Mouse (Mus musculus) bone marrow macrophage, adult 2 months (primary cell): ENCODE measurements around the gene Psmb10. TPM values are rescaled to one million over a fixed set of nuclear protein-coding genes. Genes with fewer than 3 reads are reported as not detected.

Experiments
- H3K27ac ChIP-seq: 2 replicates; pipeline ENCODE4 v1.5.1; 2012; ENCODE audit warnings: low read depth, low read length; ENCODE audit not compliant: insufficient read depth
- H3K4me1 ChIP-seq: 2 replicates; pipeline ENCODE4 v1.6.1; 2012; ENCODE audit warnings: low read length; ENCODE audit not compliant: control insufficient read depth, insufficient read depth
- H3K4me3 ChIP-seq: 2 replicates; pipeline ENCODE4 v1.5.1; 2012; ENCODE audit warnings: mild to moderate bottlenecking, low read length, moderate library complexity; ENCODE audit not compliant: insufficient read depth
- CTCF ChIP-seq: IDR thresholded peaks from 2 replicates; pipeline ENCODE4 v1.5.1; 2012; ENCODE audit warnings: low read depth, mild to moderate bottlenecking, low read length, moderate library complexity
- POLR2A ChIP-seq: IDR thresholded peaks from 2 replicates; pipeline ENCODE4 v1.6.1; 2012; ENCODE audit warnings: mild to moderate bottlenecking, low read depth, low read length, borderline replicate concordance
- polyA plus RNA-seq: library from polyadenylated mRNA; stranded (reverse); fragments of >200 nt; gene quantifications from 2 replicates; pipeline ENCODE4 v1.2.4, GENCODE M21; 2012; ENCODE audit not compliant: missing spikeins, insufficient read depth, insufficient read length

Psmb10 gene
- polyA plus RNA-seq, 1 experiment = 151 TPM

DNA sequence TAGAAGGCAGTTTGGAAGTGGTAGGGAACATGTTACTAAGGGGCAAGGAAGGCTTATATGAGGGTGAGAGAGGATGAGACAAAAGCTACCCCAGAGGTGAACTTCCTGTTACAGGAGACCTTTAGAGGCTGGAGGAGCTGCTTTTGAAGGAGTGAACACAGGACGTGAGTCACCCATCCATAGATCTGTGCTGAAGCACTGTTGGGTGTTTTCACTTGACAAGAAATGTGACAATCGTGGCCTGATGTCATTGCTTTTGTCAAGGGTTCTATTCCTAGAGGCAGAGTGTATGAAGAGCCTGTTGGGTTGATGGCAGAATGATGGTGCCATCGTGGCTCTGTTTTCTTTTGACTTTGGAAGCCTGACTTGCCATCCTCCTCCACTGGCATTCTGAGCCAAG is 18.9 kb downstream of the Psmb10 start:
- Histone ChIP-seq H3K4me3 (no peak overlapping the region), H3K27ac (no peak overlapping the region), H3K4me1 (peaks cover 12% of the 10 kb centered on the region; the same call in 1 of the 2 replicates)
- no peak for TF ChIP-seq CTCF
- no peak for TF ChIP-seq POLR2A

DNA sequence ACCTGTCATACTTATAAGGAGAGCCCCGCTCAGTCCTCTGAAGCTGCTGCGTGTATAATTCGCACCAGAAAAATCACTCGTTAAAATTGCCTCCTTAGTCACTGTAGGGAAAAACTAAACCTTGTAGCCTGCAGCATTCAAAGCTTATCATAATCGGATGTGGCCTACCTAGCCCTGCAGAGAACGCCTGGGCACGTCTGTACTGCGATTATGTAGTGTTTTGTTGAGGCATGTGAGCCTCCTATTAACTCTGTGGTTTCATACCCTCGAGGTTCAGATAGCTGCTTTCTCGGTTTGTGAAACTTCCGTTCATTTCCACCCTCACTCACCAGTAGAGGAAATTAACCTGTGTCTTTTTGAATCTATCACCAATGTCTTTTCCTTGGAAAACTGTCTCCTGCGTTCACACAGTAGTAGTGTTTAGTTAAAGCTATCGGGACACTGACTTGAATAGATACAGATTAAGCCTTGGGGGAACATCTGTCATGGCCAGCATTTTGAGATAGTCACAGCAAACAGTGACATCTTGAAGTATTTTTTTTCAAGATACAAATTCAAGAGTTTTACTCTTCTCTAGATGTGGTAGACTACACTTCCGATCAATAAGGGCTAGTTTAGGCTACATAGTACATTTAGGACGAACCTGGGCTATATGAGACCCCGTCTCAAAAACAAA is 37.2 kb downstream of the Psmb10 start:
- peak overlapping the region; percentile 92 for H3K4me3 ChIP-seq
- peak overlapping the region; percentile 18 for H3K27ac ChIP-seq
- TF ChIP-seq CTCF (no peak), POLR2A (no peak)
- peaks cover 12% of the 10 kb centered on the region for H3K4me1 ChIP-seq

DNA sequence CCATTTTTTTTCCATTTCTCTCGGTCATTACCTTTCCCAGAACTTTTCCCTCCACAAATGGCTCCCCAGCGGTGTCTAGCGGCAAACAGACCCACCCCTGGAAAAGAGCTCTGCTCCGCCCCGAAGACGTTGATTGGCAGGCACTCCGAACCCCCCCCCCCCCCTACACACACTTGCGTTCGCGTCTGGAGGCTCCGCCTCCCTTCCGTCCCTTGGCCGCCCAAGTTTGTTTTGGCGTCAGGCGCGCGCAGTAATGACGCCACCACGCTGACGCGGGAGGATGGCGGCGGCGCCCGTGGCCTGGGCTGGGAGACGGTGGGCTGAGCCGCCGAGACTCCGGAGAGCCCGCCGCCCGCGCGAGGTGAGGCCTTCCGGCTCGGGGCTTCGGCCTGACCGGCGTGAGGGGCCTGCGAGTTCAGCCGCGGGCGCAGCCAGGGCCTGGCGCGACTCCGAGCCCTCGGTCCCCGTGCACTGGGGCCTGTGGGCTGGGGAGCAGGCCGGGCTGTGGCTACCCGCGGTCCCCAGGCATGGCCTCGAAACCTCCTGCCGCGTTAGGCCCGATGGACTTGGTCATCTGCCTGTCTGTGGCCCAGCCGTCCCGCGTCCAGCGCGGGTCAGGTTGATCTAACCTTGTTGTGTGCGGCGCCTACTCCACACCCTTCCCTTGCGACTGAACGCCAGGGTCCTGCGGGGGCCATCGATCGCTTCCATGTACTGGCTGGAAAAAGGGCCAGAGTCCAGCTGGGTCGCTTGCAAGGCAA is 37.9 kb downstream of the Psmb10 start, which contains the start of gene Pskh1:
TSS of gene Pskh1 (plus strand) at position 262 of the 761 bp plus-strand sequence.
- TF ChIP-seq POLR2A = no peak
- no peak for TF ChIP-seq CTCF
- H3K4me3 ChIP-seq = peak within 1 kb of the TSS; percentile 92
- H3K4me1 ChIP-seq = peaks cover 10% of the 10 kb centered on the region; the same call in 1 of the 2 replicates
- H3K27ac ChIP-seq = peak within 1 kb of the TSS; percentile 18

DNA sequence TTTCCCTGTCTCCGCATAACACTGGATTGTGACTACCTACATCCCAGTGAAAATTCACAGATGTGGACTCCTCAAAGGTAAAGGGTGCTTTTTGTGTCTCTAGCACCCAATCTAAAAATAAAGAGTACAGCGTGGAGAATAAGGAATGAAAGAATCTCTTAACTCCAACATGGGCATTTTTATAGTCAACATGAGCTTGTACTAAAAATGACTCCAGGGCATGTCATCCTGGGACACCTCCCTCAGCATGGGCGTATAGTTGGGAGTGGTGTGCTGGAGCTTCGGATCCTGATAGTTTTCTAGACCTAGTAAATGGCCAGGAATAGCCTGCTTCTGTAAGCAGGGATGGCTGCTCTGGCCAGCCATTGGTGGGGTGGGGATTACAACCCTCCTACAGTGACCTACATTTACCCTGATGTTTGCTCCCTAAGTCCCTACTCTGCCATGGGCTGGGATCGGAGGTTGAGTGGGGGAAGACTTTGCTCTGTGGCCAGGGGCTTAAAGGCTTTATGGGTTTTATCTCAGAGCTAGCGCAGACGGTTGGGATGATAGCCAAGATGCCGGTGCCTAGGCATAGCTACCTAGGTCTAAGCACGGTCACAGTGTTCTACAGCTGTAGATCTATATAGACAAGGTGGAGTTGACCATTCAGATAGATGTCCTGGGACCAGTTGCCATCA is 40.3 kb downstream of the Psmb10 start:
- H3K27ac ChIP-seq = no peak overlapping the region

DNA sequence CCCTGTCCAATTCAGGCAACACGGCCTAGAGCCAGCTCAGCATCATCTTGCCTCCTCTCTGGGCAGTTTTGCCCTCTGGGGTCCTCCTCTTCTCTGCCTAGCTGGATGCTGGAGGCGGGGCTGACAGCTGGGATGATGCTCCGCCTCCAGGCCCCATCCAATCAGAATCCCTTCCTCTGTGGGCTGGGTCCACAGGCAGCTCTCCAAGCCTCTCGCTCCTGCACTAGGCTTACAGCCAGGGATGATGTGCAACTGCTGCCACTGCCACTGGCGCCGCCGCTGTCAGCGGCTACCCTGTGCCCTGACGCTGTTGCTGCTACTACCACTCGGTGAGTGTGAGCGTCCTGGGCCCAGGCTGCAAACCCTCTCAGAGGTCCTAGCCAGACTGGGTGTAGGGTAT is 44.9 kb downstream of the Psmb10 start, which contains the start of gene Nrn1l:
TSS of gene Nrn1l (plus strand) at position 229 of the 400 bp plus-strand sequence.
- Histone ChIP-seq H3K27ac (no peak within 1 kb of the TSS), H3K4me3 (no peak within 1 kb of the TSS), H3K4me1 (no peaks in the 10 kb centered on the region)
- TF ChIP-seq CTCF = no peak
- no peak for TF ChIP-seq POLR2A

More for the DNA sequence above, 40.3 kb downstream of the Psmb10 start:
- peaks cover 4% of the 10 kb centered on the region; the same call in 1 of the 2 replicates for H3K4me1 ChIP-seq
- no peak for TF ChIP-seq CTCF
- no peak for TF ChIP-seq POLR2A
- no peak overlapping the region for H3K4me3 ChIP-seq

DNA sequence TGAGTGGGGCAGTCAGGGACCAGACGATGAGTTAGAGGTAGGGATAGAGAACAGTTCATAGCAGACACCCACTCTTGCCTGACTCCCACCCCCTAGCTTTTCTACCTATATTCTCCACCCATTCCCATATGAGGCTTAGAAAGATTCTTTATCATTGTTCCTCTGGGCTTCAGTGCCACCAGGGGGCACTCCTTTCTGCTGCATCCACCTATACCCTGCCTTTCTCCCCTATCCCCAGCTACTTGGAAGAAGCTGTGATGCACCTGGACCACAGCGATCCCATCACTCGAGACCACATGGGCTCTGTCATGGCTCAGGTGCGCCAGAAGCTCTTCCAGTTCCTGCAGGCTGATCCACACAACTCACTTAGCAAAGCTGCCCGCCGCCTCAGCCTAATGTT is 45.8 kb downstream of the Psmb10 start:
- Histone ChIP-seq H3K4me3 (no peak overlapping the region), H3K4me1 (no peaks in the 10 kb centered on the region), H3K27ac (no peak overlapping the region)
- no peak for TF ChIP-seq POLR2A
- TF ChIP-seq CTCF = peak; percentile 57; the same call in 1 of the 2 replicates

DNA sequence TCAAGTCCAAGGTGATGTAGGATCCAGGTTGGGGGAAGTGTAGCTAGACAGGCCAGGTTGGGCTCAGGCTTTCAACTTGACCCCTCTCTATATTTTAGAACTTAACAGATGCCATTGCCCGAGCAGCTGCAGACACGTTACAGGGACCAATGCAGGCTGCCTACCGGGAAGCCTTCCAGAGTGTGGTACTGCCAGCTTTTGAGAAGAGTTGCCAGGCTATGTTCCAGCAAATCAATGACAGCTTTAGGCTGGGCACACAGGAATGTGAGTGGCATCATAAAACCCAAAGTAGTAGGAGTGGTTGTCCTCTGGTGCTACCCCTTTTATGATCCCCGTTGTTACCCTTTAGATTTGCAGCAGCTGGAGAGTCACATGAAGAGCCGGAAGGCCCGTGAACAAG is 47.4 kb downstream of the Psmb10 start:
- Histone ChIP-seq H3K27ac (no peak overlapping the region), H3K4me1 (no peaks in the 10 kb centered on the region), H3K4me3 (no peak overlapping the region)
- no peak for TF ChIP-seq POLR2A
- TF ChIP-seq CTCF = no peak

DNA sequence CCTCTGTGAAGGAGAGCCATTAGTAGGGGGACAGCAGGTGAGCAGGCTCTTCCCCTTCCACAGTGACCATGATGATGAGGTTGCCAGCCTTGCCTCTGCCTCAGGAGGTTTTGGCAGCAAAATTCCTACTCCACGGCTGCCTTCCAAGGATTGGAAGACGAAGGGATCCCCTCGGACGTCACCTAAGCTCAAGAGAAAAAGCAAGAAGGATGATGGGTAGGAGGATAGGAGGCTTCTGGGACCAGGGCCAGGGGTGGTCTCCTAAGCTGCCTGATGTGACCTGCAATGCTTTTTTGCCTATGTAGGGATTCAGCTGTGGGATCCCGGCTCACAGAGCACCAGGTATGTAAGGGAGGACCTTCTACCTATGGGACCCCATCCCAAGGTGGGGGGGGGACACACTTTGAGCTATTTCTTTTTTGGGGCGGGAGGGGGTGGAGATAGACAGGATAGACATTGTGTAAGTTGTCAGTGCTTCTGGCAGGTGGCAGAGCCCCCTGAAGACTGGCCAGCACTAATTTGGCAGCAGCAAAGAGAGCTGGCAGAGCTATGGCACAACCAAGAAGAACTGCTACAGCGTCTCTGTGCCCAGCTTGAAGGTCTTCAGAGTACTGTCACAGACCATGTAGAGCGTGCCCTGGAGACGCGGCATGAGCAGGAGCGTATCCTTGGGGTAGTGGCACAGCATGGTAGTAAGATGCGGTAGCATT is 48.3 kb downstream of the Psmb10 start:
- Histone ChIP-seq H3K4me3 (no peak overlapping the region), H3K4me1 (no peaks in the 10 kb centered on the region), H3K27ac (no peak overlapping the region)
- TF ChIP-seq POLR2A (no peak), CTCF (no peak)

Other genes starting within 250 kb of the Psmb10 start
- 37.9 and 41.6 TPM in 2 replicates for gene Acd, start 237.3 kb downstream of the Psmb10 start, polyA plus RNA-seq
- gene Pard6a, start 237.3 kb downstream of the Psmb10 start, polyA plus RNA-seq = 9.4 and 11.2 TPM in 2 replicates
- gene 4933405L10Rik, start 230.8 kb downstream of the Psmb10 start, polyA plus RNA-seq = not detected in 2 replicates
- gene Enkd1, start 230.2 kb downstream of the Psmb10 start, polyA plus RNA-seq = 5.3 and 9.1 TPM in 2 replicates
- gene Gfod2, start 179.8 kb downstream of the Psmb10 start, polyA plus RNA-seq = 0.75 and 1.4 TPM in 2 replicates
- 42.0 and 44.3 TPM in 2 replicates for gene Ranbp10, start 111.1 kb downstream of the Psmb10 start, polyA plus RNA-seq
- not detected in 2 replicates for gene Tsnaxip1, start 110.7 kb downstream of the Psmb10 start, polyA plus RNA-seq
- gene Cenpt, start 85.2 kb downstream of the Psmb10 start, polyA plus RNA-seq = 16.9 and 17.1 TPM in 2 replicates
- 27.4 and 28.5 TPM in 2 replicates for gene Thap11, start 83.3 kb downstream of the Psmb10 start, polyA plus RNA-seq
- 2.2 TPM in 1 of 2 replicates, not detected in the other for gene Nutf2, start 77.9 kb downstream of the Psmb10 start, polyA plus RNA-seq
- gene Edc4, start 57.6 kb downstream of the Psmb10 start, polyA plus RNA-seq = 23.6 and 29.8 TPM in 2 replicates
- gene Nrn1l, start 44.9 kb downstream of the Psmb10 start, polyA plus RNA-seq = not detected in 2 replicates
- 18.0 and 18.8 TPM in 2 replicates for gene Pskh1, start 38.0 kb downstream of the Psmb10 start, polyA plus RNA-seq
- 0.63 TPM in 1 of 2 replicates, not detected in the other for gene Ctrl, start 4.6 kb downstream of the Psmb10 start, polyA plus RNA-seq
- gene Lcat, start 4.9 kb upstream of the Psmb10 start, polyA plus RNA-seq = 0.55 and 0.60 TPM in 2 replicates
- 19.6 and 27.5 TPM in 2 replicates for gene Slc12a4, start 27.7 kb upstream of the Psmb10 start, polyA plus RNA-seq
- 3.2 and 3.6 TPM in 2 replicates for gene Dpep3, start 41.0 kb upstream of the Psmb10 start, polyA plus RNA-seq
- 6.1 and 8.3 TPM in 2 replicates for gene Dus2, start 52.9 kb upstream of the Psmb10 start, polyA plus RNA-seq
- not detected in 2 replicates for gene Dpep2nb, start 67.5 kb upstream of the Psmb10 start, polyA plus RNA-seq
- gene Ddx28, start 73.4 kb upstream of the Psmb10 start, polyA plus RNA-seq = 10.1 and 12.0 TPM in 2 replicates
- 28.3 and 31.9 TPM in 2 replicates for gene Nfatc3, start 120.4 kb upstream of the Psmb10 start, polyA plus RNA-seq
- not detected in 2 replicates for gene Esrp2, start 198.5 kb upstream of the Psmb10 start, polyA plus RNA-seq
- gene Pla2g15, start 212.0 kb upstream of the Psmb10 start, polyA plus RNA-seq = 144 and 153 TPM in 2 replicates
- gene Slc7a6, start 230.4 kb upstream of the Psmb10 start, polyA plus RNA-seq = 8.3 and 9.4 TPM in 2 replicates